Mouse (Mus musculus) CH12.LX (cell line): ENCODE data around the gene Madd. TPM values are rescaled to one million over a fixed set of nuclear protein-coding genes. Genes with fewer than 3 reads are reported as not detected.

ENCODE experiments used
- DNase-seq: peaks from one replicate; pipeline ENCODE4 v3.0.0-alpha.2; 2013; ENCODE audit errors: extremely low read depth
- H3K27ac ChIP-seq: 2 replicates; pipeline ENCODE4 v1.5.1; 2012; ENCODE audit warnings: low read depth, mild to moderate bottlenecking, control low read depth, moderate library complexity; ENCODE audit not compliant: insufficient read depth
- H3K27me3 ChIP-seq: replicated peaks from 2 replicates; pipeline ENCODE3; 2012; ENCODE audit warnings: inconsistent platforms
- H3K36me3 ChIP-seq, 2 experiments: replicated peaks in 1 of 2; 2 replicates each; pipeline versions ENCODE3 to v1.6.1; 2012; ENCODE audit warnings: inconsistent platforms in 1 of 2, low read length in 1 of 2, mild to moderate bottlenecking in 1 of 2, mixed read lengths in 1 of 2, moderate library complexity in 1 of 2; ENCODE audit not compliant: control insufficient read depth in 1 of 2, insufficient read depth in 1 of 2
- H3K4me1 ChIP-seq, 2 experiments: 2 replicates each; pipeline ENCODE4 v1.6.1; 2012; ENCODE audit warnings: inconsistent platforms in 1 of 2, moderate library complexity in 1 of 2; ENCODE audit not compliant: insufficient read depth in 2 of 2, control insufficient read depth in 1 of 2
- H3K4me2 ChIP-seq: 2 replicates; pipeline ENCODE4 v1.6.1; 2012; ENCODE audit warnings: low read depth, mild to moderate bottlenecking, control low read depth; ENCODE audit not compliant: poor library complexity, insufficient read depth, severe bottlenecking
- H3K4me3 ChIP-seq, 3 experiments: fragments of 150-350 bp in 1 of 3; sonication (generic) in 1 of 3; replicated peaks in 1 of 3; 2 replicates each; pipeline versions ENCODE3 to v1.5.1; 2011 to 2012; ENCODE audit warnings: low read depth in 2 of 3, low read length in 2 of 3, mild to moderate bottlenecking in 2 of 3, moderate library complexity in 2 of 3, control low read depth in 1 of 3, improper control_type of control experiment in 1 of 3, inconsistent platforms in 1 of 3, mixed read lengths in 1 of 3; ENCODE audit not compliant: poor library complexity in 1 of 3
- H3K79me2 ChIP-seq: replicated peaks from 2 replicates; pipeline ENCODE4 v1.6.1; 2012; ENCODE audit warnings: mild to moderate bottlenecking, moderate library complexity; ENCODE audit not compliant: control insufficient read depth, poor library complexity, insufficient read depth, severe bottlenecking; ENCODE audit errors: extremely low read depth
- H3K9ac ChIP-seq: 2 replicates; pipeline ENCODE4 v1.6.1; 2012; ENCODE audit warnings: low read depth, mild to moderate bottlenecking, control low read depth, moderate library complexity; ENCODE audit not compliant: insufficient read depth
- H3K9me3 ChIP-seq: replicated peaks from 2 replicates; pipeline ENCODE3; 2012; ENCODE audit warnings: low read length, inconsistent platforms, mixed read lengths
- CHD1 ChIP-seq: IDR thresholded peaks from 2 replicates; pipeline ENCODE4 v1.6.1; 2012; ENCODE audit warnings: low read depth, low read length, improper control_type of control experiment, inconsistent platforms
- CTCF ChIP-seq, 2 experiments: IDR thresholded peaks in 1 of 2; conservative IDR thresholded peaks in 1 of 2; 2 replicates each; pipeline ENCODE4 v1.5.1; 2011 to 2012; ENCODE audit warnings: low read depth in 2 of 2, low read length in 2 of 2, improper control_type of control experiment in 1 of 2, inconsistent platforms in 1 of 2, mild to moderate bottlenecking in 1 of 2, moderate library complexity in 1 of 2
- ELF1 ChIP-seq: IDR thresholded peaks from 2 replicates; pipeline ENCODE4 v1.6.1; 2014; ENCODE audit warnings: low read depth, mild to moderate bottlenecking, inconsistent platforms, low read length, improper control_type of control experiment
- ETS1 ChIP-seq: conservative IDR thresholded peaks from 2 replicates; pipeline ENCODE4 v1.6.1; 2012; ENCODE audit warnings: low read depth, mild to moderate bottlenecking, inconsistent platforms, low read length, improper control_type of control experiment, moderate library complexity
- IRF4 ChIP-seq: IDR thresholded peaks from 2 replicates; pipeline ENCODE4 v1.6.1; 2014; ENCODE audit warnings: low read depth, mild to moderate bottlenecking, inconsistent platforms, low read length, improper control_type of control experiment
- JUND ChIP-seq: conservative IDR thresholded peaks from 2 replicates; pipeline ENCODE4 v1.6.1; 2011; ENCODE audit warnings: low read depth, low read length, improper control_type of control experiment
- MAFK ChIP-seq: IDR thresholded peaks from 2 replicates; pipeline ENCODE4 v1.6.1; 2011; ENCODE audit warnings: low read length, improper control_type of control experiment; ENCODE audit not compliant: insufficient replicate concordance
- MXI1 ChIP-seq: IDR thresholded peaks from 2 replicates; pipeline ENCODE4 v1.6.1; 2011; ENCODE audit warnings: mild to moderate bottlenecking, low read depth, low read length, improper control_type of control experiment
- NELFE ChIP-seq: IDR thresholded peaks from 2 replicates; pipeline ENCODE4 v1.6.1; 2011; ENCODE audit warnings: low read depth, low read length, improper control_type of control experiment
- POLR2AphosphoS2 ChIP-seq: IDR thresholded peaks from 2 replicates; pipeline ENCODE4 v1.6.1; 2011; ENCODE audit warnings: low read depth, low read length, improper control_type of control experiment
- RAD21 ChIP-seq: IDR thresholded peaks from 2 replicates; pipeline ENCODE4 v1.6.1; 2011; ENCODE audit warnings: low read depth, mild to moderate bottlenecking, low read length, improper control_type of control experiment, moderate library complexity
- RCOR1 ChIP-seq: conservative IDR thresholded peaks from 2 replicates; pipeline ENCODE4 v1.6.1; 2012; ENCODE audit warnings: low read depth, mild to moderate bottlenecking, inconsistent platforms, low read length, improper control_type of control experiment
- ZC3H11A ChIP-seq: IDR thresholded peaks from 2 replicates; pipeline ENCODE4 v1.6.1; 2012; ENCODE audit warnings: low read depth, mild to moderate bottlenecking, inconsistent platforms, low read length, improper control_type of control experiment
- ZKSCAN1 ChIP-seq: IDR thresholded peaks from 2 replicates; pipeline ENCODE4 v1.6.1; 2012; ENCODE audit warnings: low read depth, inconsistent platforms, low read length, improper control_type of control experiment, borderline replicate concordance
- ZMIZ1 ChIP-seq: IDR thresholded peaks from 2 replicates; pipeline ENCODE4 v1.6.1; 2012; ENCODE audit warnings: low read depth, mild to moderate bottlenecking, inconsistent platforms, low read length, improper control_type of control experiment
- dilution Hi-C: fragments of 300-500 bp; cut with MboI; formaldehyde crosslinking; loops from 2 replicates; pipeline ENCODE4 v1.14.3; 2020; ENCODE audit warnings: low sequenced_read_pairs; ENCODE audit not compliant: extremely low pct_unique_long_range_greater_than_20kb, extremely low pct_ligation_motif_present
- in situ Hi-C: fragments of 300-500 bp; cut with MboI; formaldehyde crosslinking; loops from 3 replicates; pipeline ENCODE4 v1.14.3; 2019; ENCODE audit warnings: low sequenced_read_pairs, low pct_ligation_motif_present, low pct_unique_long_range_greater_than_20kb, mixed read lengths
- polyA plus RNA-seq: library from polyadenylated mRNA; unstranded; fragments of >175 nt; gene quantifications from 2 replicates; pipeline ENCODE4 v1.2.1, GENCODE M21; 2012; ENCODE audit warnings: low read depth; ENCODE audit not compliant: insufficient read length
- total RNA-seq, 2 experiments: library from RNA; depleted of rRNA; stranded (reverse); fragments of 300-350 nt in 1 of 2; fragments of >200 nt in 1 of 2; gene quantifications; 2 replicates each; pipeline ENCODE4 v1.2.3; 2012 to 2014

Madd gene
- total and polyA plus RNA-seq, 3 experiments, result 4.8 to 15.6 (median 14.6) TPM

- no peaks in the 10 kb centered on the region for H3K27me3 ChIP-seq
- H3K79me2 ChIP-seq, result no peaks in the 10 kb centered on the region
- no peaks in the 10 kb centered on the region for H3K4me1 ChIP-seq
- TF ChIP-seq JUND, result no peak
- TF ChIP-seq ZC3H11A, result no peak
- no peak for TF ChIP-seq MXI1
- no peak for TF ChIP-seq IRF4
- no peaks in the 10 kb centered on the region for H3K9me3 ChIP-seq
- dilution Hi-C loops (no loop called here), in situ Hi-C loops (no loop called here)
- H3K36me3 ChIP-seq, result peaks cover 0 to 43% of the 10 kb centered on the region in 2 experiments
- no peak overlapping the region for H3K4me2 ChIP-seq
- H3K4me3 ChIP-seq, result no peak overlapping the region
- no peak for DNase-seq
- H3K27ac ChIP-seq, result no peak overlapping the region
- no peak overlapping the region for H3K9ac ChIP-seq
Observed at GRCm38 (mm10) chr2:91130126-91130525, 53.5 kb downstream of the Madd start.

GRCm38 (mm10) chr2:91128761-91129160 lies 54.9 kb downstream of the Madd start:
- Histone ChIP-seq H3K9me3 (no peaks in the 10 kb centered on the region), H3K4me1 (no peaks in the 10 kb centered on the region), H3K27me3 (no peaks in the 10 kb centered on the region), H3K27ac (no peak overlapping the region), H3K79me2 (no peaks in the 10 kb centered on the region), H3K4me3 (no peak overlapping the region), H3K9ac (no peak overlapping the region), H3K36me3 (peaks cover 0 to 41% of the 10 kb centered on the region in 2 experiments)
- no peak for DNase-seq
- dilution Hi-C loops, result no loop called here
- no peak for TF ChIP-seq JUND
- TF ChIP-seq MAFK, result peak; percentile 77; the same call in 1 of the 2 replicates
- TF ChIP-seq, all 38 proteins: peak for 1
- in situ Hi-C loops, result no loop called here
- no peak overlapping the region for H3K4me2 ChIP-seq

GRCm38 (mm10) chr2:91125101-91125500 lies 58.5 kb downstream of the Madd start:
- H3K79me2 ChIP-seq, result no peaks in the 10 kb centered on the region
- H3K27ac ChIP-seq, result no peak overlapping the region
- TF ChIP-seq ETS1 (no peak), POLR2AphosphoS2 (no peak), RAD21 (no peak), CTCF (conservative IDR thresholded peaks at IDR 0.05 in 1 of 2, IDR thresholded peaks at IDR 0.05 in 1 of 2; ENCODE audit: low read depth in 2 of 2, low read length in 2 of 2) (no peak), ZKSCAN1 (no peak), ELF1 (no peak), CHD1 (no peak), JUND (no peak), IRF4 (no peak), NELFE (no peak), RCOR1 (no peak), ZMIZ1 (no peak)
- no peak overlapping the region for H3K4me3 ChIP-seq
- DNase-seq, result no peak
- no peak overlapping the region for H3K9ac ChIP-seq
- in situ Hi-C loops (no loop called here), dilution Hi-C loops (no loop called here)
- H3K4me2 ChIP-seq, result no peak overlapping the region
- no peaks in the 10 kb centered on the region for H3K27me3 ChIP-seq
- no peaks in the 10 kb centered on the region for H3K4me1 ChIP-seq
- no peaks in the 10 kb centered on the region for H3K9me3 ChIP-seq
- H3K36me3 ChIP-seq, result peaks cover 0 to 26% of the 10 kb centered on the region in 2 experiments
